Mouse (Mus musculus): ENCODE measurements around the gene Fam171a2. TPM values are rescaled to one million over a fixed set of nuclear protein-coding genes. Genes with fewer than 3 reads are reported as not detected.

Fam171a2 gene
- total RNA-seq, 2 experiments from 2014 or later, result 117 to 123 TPM

GRCm38 (mm10) chr11:102449043-102450008 is 1.8 kb upstream of the Fam171a2 start:
- no peak overlapping the region for H3K4me3 ChIP-seq
- H3K27ac ChIP-seq, result peak overlapping the region; percentile 91
- no peak for TF ChIP-seq CTCF (IDR thresholded peaks at IDR 0.05)
- DNase-seq (ENCODE audit: extremely low spot score in 1 of 2, low spot score in 2 of 2), result no peak
- intact Hi-C loops (cut with DNase I), result no loop called here

DNA sequence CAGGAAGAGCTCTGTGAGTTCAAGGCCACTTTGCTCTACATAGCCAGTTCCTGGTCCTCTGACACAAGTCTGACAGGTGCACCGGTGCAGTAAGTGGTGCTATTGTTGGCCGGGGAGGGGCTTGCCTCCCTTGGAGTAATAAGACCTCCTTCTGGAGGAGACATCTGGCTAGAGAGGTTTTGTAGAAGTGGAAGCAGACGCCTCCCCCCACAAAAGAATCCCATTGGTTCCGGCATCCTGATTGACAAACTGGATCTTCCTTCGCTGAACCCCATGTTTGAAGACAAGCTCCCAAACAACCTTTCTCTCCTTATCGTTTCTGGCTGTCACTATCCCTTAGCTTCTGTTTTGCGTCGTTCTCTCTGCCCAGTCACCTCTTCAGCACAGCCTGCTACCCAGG is 845 bp upstream of the Fam171a2 start:
- H3K27ac ChIP-seq, result peak overlapping the region; percentile 91
- DNase-seq (ENCODE audit: extremely low spot score in 1 of 2, low spot score in 2 of 2), result peak; percentile 46 to 48

GRCm38 (mm10) chr11:102446581-102447461 is 661 bp downstream of the Fam171a2 start:
- peak; percentile 42 to 43 for DNase-seq (ENCODE audit: extremely low spot score in 1 of 2, low spot score in 2 of 2)

More for the DNA sequence above, 845 bp upstream of the Fam171a2 start:
- intact Hi-C loops (cut with DNase I), result no loop called here
- peak overlapping the region; percentile 31 for H3K4me3 ChIP-seq
- no peak for TF ChIP-seq CTCF (IDR thresholded peaks at IDR 0.05)

GRCm38 (mm10) chr11:102445891-102446361 is 1.6 kb downstream of the Fam171a2 start:
- DNase-seq (ENCODE audit: extremely low spot score in 1 of 2, low spot score in 2 of 2), result peak; percentile 41 to 47
- intact Hi-C loops (cut with DNase I), result no loop called here

More at GRCm38 (mm10) chr11:102446581-102447461, 661 bp downstream of the Fam171a2 start:
- intact Hi-C loops (cut with DNase I), result no loop called here
- Histone ChIP-seq H3K4me3 (peak overlapping the region; percentile 91), H3K27ac (peak overlapping the region; percentile 97)
- no peak for TF ChIP-seq CTCF (IDR thresholded peaks at IDR 0.05)

GRCm38 (mm10) chr11:102445264-102445890 is 2.1 kb downstream of the Fam171a2 start:
- intact Hi-C loops (cut with DNase I), result no loop called here
- no peak for TF ChIP-seq CTCF (IDR thresholded peaks at IDR 0.05)
- H3K27ac ChIP-seq, result peak overlapping the region; percentile 97
- peak in 1 of 2 experiments; percentile 42 for DNase-seq (ENCODE audit: extremely low spot score in 1 of 2, low spot score in 2 of 2)
- H3K4me3 ChIP-seq, result peak overlapping the region; percentile 91

More at GRCm38 (mm10) chr11:102445891-102446361, 1.6 kb downstream of the Fam171a2 start:
- H3K27ac ChIP-seq, result peak overlapping the region; percentile 97
- H3K4me3 ChIP-seq, result peak overlapping the region; percentile 91
- TF ChIP-seq CTCF (IDR thresholded peaks at IDR 0.05), result no peak

DNA sequence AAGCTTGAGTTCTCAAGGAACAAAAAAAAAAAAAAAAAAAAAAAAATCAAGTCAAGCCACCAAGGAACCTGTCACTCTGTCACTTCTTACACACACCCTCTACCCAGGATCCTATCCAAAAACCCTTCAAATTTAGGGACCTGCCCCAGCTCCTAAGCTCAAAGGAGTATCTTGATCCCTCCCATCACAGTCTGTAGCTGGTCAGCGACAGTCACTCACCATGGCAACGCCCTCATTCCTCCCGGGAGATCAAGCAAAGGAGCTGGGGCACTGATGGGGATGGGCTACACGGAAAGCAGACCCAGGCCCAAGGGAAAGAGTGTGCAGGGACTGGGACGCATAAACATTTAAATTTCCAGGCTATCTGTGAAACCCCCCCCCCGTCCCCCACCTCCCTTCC is 2.7 kb downstream of the Fam171a2 start:
- TF ChIP-seq CTCF (IDR thresholded peaks at IDR 0.05), result no peak
- no peak overlapping the region for H3K27ac ChIP-seq
- H3K4me3 ChIP-seq, result no peak overlapping the region
- intact Hi-C loops (cut with DNase I), result no loop called here
- no peak for DNase-seq (ENCODE audit: extremely low spot score in 1 of 2, low spot score in 2 of 2)

DNA sequence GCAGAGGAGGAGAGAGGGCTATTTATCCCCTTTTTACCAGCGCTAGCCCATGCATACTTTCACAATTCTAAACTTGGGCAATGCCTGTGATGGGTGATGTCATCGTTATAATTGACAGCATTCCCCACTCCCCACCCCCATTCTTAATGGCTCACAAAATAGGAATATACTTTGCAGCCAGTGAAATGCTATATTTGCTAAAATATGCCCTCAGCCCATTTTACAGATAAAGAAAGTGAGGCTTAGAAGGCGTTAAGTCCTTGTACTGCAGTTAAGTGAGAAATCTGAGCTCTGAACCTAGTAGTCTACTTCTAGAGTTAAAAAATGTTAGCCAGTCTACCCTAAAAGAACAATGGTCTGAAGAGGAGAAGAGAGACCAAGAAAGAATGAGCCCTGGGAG is 3.2 kb downstream of the Fam171a2 start:
- Histone ChIP-seq H3K27ac (no peak overlapping the region), H3K4me3 (no peak overlapping the region)
- TF ChIP-seq CTCF (IDR thresholded peaks at IDR 0.05), result no peak
- intact Hi-C loops (cut with DNase I), result no loop called here
- no peak for DNase-seq (ENCODE audit: extremely low spot score in 1 of 2, low spot score in 2 of 2)

- intact Hi-C loops (cut with DNase I), result no loop called here
- no peak overlapping the region for H3K27ac ChIP-seq
- no peak for DNase-seq (ENCODE audit: extremely low spot score in 1 of 2, low spot score in 2 of 2)
- no peak overlapping the region for H3K4me3 ChIP-seq
- TF ChIP-seq CTCF (IDR thresholded peaks at IDR 0.05), result no peak
These were observed 3.7 kb downstream of the Fam171a2 start for GRCm38 (mm10) chr11:102443740-102444139.

GRCm38 (mm10) chr11:102442089-102442488 is 5.4 kb downstream of the Fam171a2 start:
- no peak overlapping the region for H3K4me3 ChIP-seq
- no peak overlapping the region for H3K27ac ChIP-seq
- DNase-seq (ENCODE audit: extremely low spot score in 1 of 2, low spot score in 2 of 2), result no peak
- intact Hi-C loops (cut with DNase I), result no loop called here
- TF ChIP-seq CTCF (IDR thresholded peaks at IDR 0.05), result no peak

DNA sequence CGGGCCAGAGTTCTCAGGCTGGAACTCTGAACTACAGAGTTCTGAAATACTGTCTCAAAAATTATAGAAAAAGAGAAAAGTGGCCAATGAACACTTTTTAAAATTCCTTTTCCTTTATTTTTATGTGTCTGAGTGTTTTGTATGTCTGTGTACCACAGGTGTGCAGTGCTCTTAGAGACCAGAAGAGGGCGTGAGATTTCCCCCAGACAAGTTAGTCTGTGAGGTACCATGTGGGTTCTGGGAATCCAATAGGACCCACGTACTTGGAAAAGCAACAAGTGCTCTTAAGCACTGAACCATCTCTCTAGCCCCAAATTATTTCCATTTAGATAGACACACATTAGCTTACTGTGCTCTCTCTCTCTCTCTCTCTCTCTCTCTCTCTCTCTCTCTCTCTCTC is 6.0 kb downstream of the Fam171a2 start:
- no peak overlapping the region for H3K4me3 ChIP-seq
- intact Hi-C loops (cut with DNase I), result no loop called here
- TF ChIP-seq CTCF (IDR thresholded peaks at IDR 0.05), result peak; percentile 41
- no peak for DNase-seq (ENCODE audit: extremely low spot score in 1 of 2, low spot score in 2 of 2)
- H3K27ac ChIP-seq, result no peak overlapping the region

DNA sequence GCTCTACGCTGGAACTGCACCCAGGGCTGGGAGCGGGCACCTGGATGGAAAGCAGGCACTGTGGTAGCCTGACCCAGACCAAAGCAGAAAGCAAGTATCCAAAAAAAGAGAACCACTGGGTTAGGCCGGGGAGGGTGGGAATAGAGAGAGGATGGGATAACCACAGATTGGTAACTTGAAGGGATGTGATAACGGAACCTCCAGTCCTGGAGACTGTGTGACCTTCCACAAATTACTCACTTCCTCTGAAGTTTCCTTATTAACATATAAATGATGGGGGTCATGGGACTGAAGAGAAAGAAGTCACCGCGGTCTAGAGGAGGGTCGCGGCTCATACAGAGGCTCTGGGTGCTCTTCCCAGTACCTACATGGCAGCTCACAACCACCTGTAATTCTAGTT is 7.2 kb downstream of the Fam171a2 start:
- H3K4me3 ChIP-seq, result no peak overlapping the region
- no peak for DNase-seq (ENCODE audit: extremely low spot score in 1 of 2, low spot score in 2 of 2)
- intact Hi-C loops (cut with DNase I), result no loop called here
- H3K27ac ChIP-seq, result no peak overlapping the region
- TF ChIP-seq CTCF (IDR thresholded peaks at IDR 0.05), result no peak

Data from left cerebral cortex, adult 2 months (tissue).